Mouse (Mus musculus): ENCODE data around the gene Igfals.

Gene Igfals

DNA sequence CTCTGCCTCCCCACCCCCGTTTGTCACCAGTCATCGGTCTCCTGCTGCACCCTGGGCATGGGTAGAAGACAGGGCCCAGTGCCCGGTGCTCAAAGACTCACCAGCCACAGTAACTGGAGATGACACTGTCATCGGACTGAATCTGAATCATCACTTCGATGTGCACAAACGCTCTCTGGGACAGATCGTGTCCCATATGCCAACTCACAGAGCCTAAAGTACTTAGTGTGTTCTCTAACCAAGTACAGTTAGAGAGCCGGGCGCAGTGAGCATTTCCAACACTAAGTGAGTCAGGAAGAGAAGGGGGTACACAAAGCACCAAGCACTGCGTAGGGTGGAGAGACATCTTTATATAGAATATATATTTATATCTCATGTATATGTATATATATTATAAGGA is 2.1 kb downstream of the Igfals start:
- DNase-seq = peak; percentile 61

DNA sequence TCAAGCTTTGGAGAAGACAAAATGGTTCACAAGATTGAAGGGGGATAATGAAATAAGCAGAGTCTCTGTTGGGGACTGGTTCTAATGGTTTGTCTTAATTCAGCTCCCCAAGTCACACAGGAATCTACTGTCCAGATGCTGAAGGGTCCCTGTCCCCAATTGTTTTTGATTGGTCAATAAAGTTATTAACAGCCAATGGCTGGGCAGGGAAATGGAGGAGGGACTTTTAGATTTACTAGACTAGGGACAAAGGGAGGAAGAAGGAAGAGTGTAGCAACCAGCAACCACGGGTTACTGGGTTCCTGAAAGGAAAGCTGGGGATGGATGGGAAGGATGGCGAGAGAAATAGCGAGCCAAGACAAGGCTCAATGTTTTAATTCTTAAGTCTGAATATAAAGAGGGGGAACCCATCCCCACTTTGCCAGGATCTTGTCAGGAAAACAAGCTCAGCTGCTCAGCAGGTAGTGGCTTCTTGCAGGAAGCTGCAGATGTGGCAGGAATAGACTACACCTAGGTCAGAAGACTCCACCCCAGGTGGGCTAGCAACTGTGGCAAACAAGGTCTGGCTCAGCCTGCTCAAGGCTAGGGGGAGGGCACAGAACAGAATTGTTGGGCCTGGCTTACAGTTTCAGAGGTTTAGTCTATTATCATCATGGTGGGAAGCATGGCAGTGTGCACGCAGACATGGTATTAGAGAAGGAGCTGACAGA is 8.1 kb downstream of the Igfals start:
- DNase-seq = no peak

DNA sequence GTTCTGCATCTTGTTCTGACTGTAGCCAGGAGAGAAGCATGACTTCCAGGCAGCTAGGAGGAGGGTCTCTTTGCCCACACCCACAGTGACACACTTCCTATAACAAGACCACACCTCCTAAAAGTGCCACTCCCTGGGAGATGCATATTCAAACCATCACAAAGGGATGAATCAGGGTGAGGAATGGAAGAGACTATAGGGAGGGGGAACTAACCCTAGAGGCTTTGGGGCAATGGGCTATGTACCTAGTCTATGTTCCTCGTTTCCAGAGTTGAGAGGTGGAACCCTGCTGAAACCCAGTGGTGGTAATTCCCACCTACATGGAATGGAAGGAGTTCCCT is 8.6 kb downstream of the Igfals start:
- DNase-seq = no peak

DNA sequence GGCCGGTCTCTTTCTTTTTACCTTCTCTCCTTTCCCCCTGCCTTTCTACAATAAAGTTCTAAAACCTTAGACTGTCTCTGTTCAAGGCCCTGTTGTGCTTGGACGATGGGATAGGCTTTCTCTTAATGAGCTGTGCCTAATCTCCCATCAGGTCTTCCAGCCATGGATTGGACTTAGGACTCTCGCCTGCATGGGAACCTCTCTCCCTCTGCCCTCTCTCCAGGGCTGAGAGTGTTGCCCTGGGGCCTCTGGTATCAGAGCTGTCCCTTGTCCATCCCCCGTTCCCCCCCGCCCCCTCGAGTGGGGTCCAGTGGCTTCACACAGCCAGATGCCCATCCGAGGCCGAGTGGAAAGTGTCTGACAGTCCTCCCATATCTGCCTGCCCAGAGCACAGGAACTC is 9.2 kb downstream of the Igfals start:
- DNase-seq = no peak

DNA sequence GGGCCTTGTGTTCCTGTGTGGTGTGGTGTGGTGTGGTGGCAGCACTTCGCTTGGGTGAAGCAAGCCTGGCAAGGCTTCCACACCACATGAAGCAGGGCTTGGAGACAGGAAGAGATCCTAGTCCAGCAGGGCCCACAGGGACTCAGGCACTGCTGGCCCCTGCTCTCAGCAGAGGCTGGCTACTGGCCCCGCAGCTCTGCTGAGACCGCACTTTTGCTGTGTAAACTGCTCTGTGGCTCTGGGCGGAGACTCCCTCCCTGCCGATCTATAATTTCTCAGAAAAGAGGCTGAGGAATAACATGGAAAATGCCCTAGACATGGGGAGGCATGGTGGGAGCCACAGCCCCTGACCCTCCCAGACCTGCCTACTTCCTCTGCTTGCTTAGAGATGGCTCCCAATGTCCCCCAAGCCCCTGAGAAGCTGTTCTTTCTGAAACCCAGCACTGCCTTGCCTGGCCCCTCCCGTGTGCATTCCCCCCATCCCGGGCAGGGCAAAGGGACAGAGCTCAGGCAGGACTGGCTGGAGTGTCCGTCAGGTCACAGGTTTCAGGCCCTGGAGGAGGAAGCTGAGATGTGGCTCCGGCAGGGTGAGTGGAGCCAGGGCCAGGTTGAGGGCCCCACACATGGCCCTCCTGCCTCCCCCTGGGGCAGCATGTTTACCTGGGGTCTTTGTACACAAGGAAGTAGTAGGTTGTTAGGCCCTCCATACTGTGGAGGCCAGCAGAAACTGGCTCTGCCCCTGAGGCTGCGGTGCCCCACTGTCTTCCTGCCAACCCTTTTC is 11.7 kb downstream of the Igfals start:
- DNase-seq = no peak

DNA sequence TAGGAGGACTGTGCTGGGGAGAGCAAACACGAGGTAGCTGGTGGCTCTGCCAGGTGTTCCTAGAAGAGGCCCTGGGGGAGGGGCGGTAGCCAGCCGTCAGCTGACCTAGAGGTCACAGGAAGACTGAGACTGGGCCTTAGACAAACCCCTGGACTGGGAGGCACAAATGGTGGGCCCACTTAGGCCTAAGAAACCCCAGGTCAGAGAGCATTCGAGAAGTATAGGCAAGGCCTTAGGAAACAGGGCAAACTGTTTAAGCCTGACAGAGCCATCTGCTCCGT is 12.3 kb downstream of the Igfals start:
- DNase-seq = no peak

DNA sequence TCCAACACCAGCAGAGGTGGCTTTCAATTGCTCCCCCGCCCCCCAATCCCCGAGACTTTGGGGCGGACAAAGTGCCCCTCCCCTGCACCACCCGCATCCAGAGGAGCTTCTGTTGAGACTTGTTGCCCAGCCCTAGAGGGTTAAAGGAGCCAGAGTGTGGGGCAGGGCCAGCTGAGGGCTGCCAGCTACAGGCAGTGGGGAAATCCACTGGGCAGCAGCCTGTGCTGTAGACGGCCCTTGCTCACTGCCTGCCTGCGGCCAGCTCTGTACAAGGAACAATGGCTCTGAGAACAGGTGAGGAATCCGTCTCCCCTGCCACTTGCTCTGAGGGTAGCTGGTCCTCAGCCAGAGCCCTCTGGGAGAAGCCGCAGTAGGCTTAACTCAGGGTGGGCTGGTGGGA is 12.7 kb downstream of the Igfals start:
- no peak for DNase-seq

- DNase-seq = no peak
Measured at GRCm38 (mm10) chr17:24881738-24882440, 16.1 kb downstream of the Igfals start.

DNA sequence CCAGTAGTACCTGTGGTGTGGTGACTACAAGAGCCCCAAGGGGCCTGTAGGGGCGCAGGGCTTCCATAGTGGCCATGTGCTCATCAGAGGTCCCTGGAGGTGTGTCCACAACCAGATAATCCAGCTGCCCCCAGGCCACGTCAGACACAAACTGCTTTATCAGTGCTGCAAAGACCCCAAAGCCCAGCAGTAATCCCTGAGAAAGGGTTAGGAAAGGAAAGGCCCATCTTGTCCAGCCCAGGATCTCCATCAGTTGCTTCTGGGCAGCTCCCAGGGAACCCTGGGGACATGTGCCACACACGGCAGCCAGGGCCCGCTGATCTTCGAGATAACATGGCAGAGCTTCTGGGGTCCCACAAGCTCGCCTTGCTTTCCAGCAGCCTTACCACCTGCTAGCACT is 18.6 kb downstream of the Igfals start:
- no peak for DNase-seq

DNA sequence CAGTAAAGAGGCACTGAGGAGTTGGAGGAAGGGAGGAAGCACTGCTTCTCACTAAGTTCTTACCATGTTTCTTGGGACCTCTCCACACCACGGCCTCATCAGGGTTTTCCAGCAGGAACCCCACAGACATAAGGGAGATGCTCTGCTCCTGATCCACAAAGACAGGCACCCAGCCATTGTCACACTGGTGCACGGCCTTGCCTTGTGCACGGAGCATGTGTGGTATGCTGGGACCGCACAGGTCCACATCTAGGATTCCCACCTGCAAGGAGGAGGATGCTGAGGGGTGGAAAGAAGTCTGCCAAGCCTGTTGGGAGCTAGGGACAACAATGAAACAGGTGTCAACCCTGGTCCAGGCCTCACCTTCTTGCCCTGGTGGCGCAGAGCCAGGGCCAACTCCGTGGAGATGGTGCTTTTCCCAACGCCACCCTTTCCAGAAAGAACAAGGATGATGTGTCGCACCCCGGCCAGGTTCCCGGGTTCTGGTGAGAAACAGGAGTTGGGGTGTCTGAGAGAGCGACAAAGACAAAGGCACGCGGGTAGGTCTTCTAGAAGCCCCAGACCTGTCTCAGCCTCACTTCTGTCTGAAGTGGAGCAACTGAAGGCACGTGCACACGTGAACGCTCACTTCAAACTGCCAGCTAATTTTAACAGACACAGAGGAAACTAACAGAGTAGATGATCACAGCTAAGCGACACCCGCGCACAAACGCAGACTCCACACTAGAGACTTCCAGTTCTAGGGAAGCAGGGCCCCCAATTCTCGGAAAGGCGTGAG is 19.7 kb downstream of the Igfals start:
- DNase-seq = no peak

- peak; percentile 100 for DNase-seq
Measured at GRCm38 (mm10) chr17:24886134-24886931, 20.5 kb downstream of the Igfals start, which contains the start of the genes Nubp2 and Spsb3. Nubp2 (minus strand) TSS chr17:24886349. Spsb3 (plus strand) TSS chr17:24886643.

GRCm38 (mm10) chr17:24886932-24887271 is 21.1 kb downstream of the Igfals start:
- DNase-seq = no peak

DNA sequence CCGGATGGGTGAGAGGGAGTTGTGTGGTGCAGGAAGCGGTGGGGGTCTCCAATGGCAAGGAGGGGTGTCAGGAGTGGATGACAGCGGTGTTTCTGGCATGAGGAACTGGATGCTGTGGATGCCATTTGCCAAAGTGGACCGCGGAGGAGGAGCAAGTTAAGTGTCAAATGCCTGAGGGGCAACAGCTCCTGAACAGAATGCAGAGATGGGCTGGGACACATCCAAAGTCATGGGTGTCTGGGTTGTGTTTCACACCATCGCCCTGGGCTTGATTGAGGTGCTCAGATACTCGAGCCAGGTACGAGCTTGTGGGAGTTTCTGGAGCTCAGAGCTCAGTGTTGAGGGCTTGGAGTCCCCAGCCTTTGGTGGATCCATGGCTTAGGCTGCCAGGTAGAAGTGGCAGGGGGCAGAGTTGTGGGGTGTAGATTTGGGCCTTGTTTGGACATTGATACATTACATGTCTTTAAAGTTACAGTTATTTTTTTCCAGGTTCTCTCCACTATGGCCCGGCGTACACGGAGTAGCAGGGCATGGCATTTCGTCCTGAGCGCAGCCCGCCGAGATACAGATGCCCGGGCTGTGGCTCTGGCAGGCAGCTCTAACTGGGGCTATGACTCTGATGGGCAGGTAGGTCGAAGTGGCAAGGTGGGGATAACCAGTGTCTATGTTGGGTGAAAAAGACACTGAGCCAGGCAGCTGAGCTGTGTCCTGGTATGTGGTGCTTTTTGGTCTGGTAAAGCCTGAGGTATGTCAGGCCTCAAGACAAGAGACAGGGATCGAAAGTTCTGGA is 21.7 kb downstream of the Igfals start:
- DNase-seq = no peak

DNA sequence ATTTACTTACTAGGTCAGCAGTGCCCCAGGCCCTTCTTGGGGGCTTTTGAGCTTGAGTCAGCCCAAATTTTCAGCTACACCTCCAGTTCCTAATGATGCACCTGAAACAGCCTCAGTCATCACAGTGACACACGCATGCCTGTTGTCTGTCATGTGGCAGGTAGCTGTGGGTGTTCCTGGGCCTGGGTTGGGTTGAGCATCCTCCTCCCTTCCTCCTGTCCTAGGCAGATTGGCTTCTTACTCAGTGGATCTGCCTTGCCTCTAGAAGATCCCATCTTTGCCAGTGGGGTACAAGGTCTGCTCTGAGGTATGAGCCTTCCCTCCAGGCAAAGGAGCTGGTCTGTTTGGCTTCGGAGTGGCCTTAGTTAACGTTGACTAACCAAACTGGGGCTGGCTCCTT is 23.1 kb downstream of the Igfals start:
- no peak for DNase-seq

GRCm38 (mm10) chr17:24890151-24891092 is 24.6 kb downstream of the Igfals start:
- no peak for DNase-seq

- DNase-seq = no peak
Measured at GRCm38 (mm10) chr17:24891321-24891720, 25.5 kb downstream of the Igfals start.

DNA sequence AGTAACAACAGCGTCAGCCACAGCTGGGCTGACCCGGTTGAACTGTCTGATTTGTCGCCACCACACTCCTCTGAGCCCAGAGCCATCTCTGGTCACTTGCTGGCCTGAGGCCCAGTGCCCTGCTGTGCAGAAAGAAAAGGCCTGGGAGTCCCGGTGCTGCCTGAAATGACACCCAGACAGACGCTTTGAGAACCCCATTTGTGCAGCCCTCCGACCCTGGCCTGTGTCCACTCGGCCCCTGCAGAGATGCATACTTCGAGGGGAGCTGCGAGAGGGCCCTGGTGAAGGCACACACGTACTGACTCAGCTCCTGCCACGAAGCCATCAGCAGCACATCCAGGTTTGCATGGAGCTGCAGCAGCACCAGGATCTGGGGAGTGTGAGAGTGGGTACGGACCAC is 27.0 kb downstream of the Igfals start:
- no peak for DNase-seq

GRCm38 (mm10) chr17:24893276-24893675 is 27.5 kb downstream of the Igfals start:
- DNase-seq = no peak

DNA sequence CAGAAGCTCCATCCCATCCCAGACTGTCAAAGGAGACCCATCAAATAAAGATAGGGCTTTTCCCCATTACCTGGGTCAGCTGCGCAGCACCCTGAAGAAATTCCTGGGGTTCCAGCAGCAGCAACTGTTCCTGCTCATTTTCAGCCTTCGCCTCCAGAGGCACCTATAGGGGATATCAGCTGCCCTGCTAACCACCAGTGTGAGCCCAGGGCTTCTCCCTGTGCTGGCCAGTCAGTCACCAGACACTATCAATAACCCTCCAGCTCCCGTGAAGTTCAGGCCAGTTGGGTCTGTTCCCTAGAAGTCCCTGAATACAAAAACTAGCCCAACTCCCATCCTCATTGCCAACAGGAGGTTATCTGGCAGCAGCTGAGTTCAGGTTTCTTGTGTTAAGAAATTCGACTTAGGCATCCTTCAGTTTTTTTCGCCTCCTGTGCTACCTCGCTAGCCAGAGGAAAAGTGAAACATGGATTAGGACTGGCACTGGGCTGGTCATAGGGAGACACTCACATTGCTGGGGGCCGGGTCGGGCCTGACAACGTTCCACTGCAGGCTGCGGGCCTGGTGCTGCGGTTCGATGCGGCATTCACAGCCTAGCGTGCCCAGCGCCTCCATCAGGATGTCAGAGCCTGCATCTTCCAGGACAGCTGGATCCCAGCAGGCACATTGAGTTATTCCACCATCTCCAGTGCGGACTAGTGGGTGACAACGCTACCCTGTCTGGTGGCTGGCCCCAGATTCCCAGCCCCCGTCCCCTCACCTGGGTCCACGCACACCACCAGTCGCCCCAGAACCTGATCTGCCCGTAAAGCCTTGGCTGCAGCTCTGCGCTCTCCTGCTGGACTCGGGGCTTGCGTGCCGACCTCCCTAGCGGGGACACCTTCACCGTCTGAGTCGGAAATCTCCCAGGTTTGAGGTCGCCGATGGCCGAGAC is 28.5 kb downstream of the Igfals start:
- DNase-seq = no peak

Measured in layer of hippocampus, adult 9-11 months (tissue).